8 mouse cellular contexts compared by ENCODE assay signal in genomic region chr10:96332731-96333201, GRCm38 (mm10).
DNase-seq lines count a peak whose midpoint lies in the region; ATAC-seq and TF ChIP-seq lines count a peak whose summit lies in the region.

No protein-coding gene starts in this region.

- H3K4me1 ChIP-seq in hindbrain, embryonic 10.5 days (replicated peaks), result peaks cover 36% of the 10 kb centered on the region
- no peaks in the 10 kb centered on the region for H3K4me1 ChIP-seq in hindbrain, embryonic 13.5 days (replicated peaks)
- no peaks in the 10 kb centered on the region; the same call in 1 of the 2 replicates for H3K4me1 ChIP-seq in hindbrain, postnatal 0 days (ENCODE audit: insufficient read depth, low read length)
- no peaks in the 10 kb centered on the region for H3K4me1 ChIP-seq in liver, embryonic 16.5 days (ENCODE audit: control insufficient read depth, low read depth, low read length)
- H3K4me1 ChIP-seq in stomach, embryonic 15.5 days, result no peaks in the 10 kb centered on the region
- H3K4me1 ChIP-seq in midbrain, embryonic 15.5 days, result peaks cover 7% of the 10 kb centered on the region

- H3K27ac ChIP-seq in hindbrain, embryonic 10.5 days, result peak overlapping the region; percentile 54
- H3K27ac ChIP-seq in hindbrain, embryonic 13.5 days, result no peak overlapping the region
- H3K27ac ChIP-seq in hindbrain, postnatal 0 days, result 0 out of 2 replicates have a peak overlapping the region, but pooled peaks have one; percentile 15
- peak overlapping the region; percentile 61 for H3K27ac ChIP-seq in liver, embryonic 16.5 days (ENCODE audit: low read length)
- peak overlapping the region; percentile 53 for H3K27ac ChIP-seq in stomach, embryonic 15.5 days
- no peak overlapping the region for H3K27ac ChIP-seq in midbrain, embryonic 15.5 days

- H3K27me3 ChIP-seq in hindbrain, embryonic 10.5 days (ENCODE audit: insufficient read depth, poor library complexity, severe bottlenecking), result no peaks in the 10 kb centered on the region
- H3K27me3 ChIP-seq in hindbrain, embryonic 13.5 days, result no peaks in the 10 kb centered on the region
- H3K27me3 ChIP-seq in hindbrain, postnatal 0 days (ENCODE audit: insufficient read depth, low read length), result no peaks in the 10 kb centered on the region
- no peaks in the 10 kb centered on the region for H3K27me3 ChIP-seq in liver, embryonic 16.5 days (ENCODE audit: control insufficient read depth, insufficient read depth, low read depth, low read length)
- H3K27me3 ChIP-seq in stomach, embryonic 15.5 days (replicated peaks), result no peaks in the 10 kb centered on the region
- H3K27me3 ChIP-seq in midbrain, embryonic 15.5 days (replicated peaks), result no peaks in the 10 kb centered on the region

- H3K9ac ChIP-seq in hindbrain, embryonic 13.5 days, result no peak overlapping the region
- H3K9ac ChIP-seq in hindbrain, postnatal 0 days (replicated peaks; ENCODE audit: low read length), result no peak overlapping the region
- H3K9ac ChIP-seq in liver, embryonic 16.5 days (ENCODE audit: low read depth, low read length), result no peak overlapping the region
- H3K9ac ChIP-seq in stomach, embryonic 15.5 days, result no peak overlapping the region
- H3K9ac ChIP-seq in midbrain, embryonic 15.5 days, result no peak overlapping the region

- H3K4me3 ChIP-seq in hindbrain, embryonic 10.5 days, result no peak overlapping the region
- H3K4me3 ChIP-seq in hindbrain, embryonic 13.5 days, result no peak overlapping the region
- H3K4me3 ChIP-seq in hindbrain, postnatal 0 days (ENCODE audit: low read length), result no peak overlapping the region
- H3K4me3 ChIP-seq in liver, embryonic 16.5 days (ENCODE audit: low read depth, low read length), result no peak overlapping the region
- H3K4me3 ChIP-seq in stomach, embryonic 15.5 days (replicated peaks), result no peak overlapping the region
- H3K4me3 ChIP-seq in midbrain, embryonic 15.5 days, result no peak overlapping the region

- no peak for TF ChIP-seq POLR2A in brain, embryonic 14.5 days (IDR thresholded peaks at IDR 0.05; ENCODE audit: borderline replicate concordance, extremely low read depth, insufficient read depth, insufficient read length, poor library complexity, severe bottlenecking)

- DNase-seq in hindbrain, embryonic 10.5 days (ENCODE audit: low spot score), result no peak
- peak; percentile 72 to 75 for DNase-seq in B cell, adult 2 months
- peak; percentile 53 for DNase-seq in brain, embryonic 14.5 days (ENCODE audit: low read depth)
- DNase-seq in hindbrain, postnatal 0 days (ENCODE audit: low spot score), result peak; percentile 44

- 79% methylated on average over 10 of the region's 10 CpGs for WGBS in hindbrain, embryonic 10.5 days
- 58% methylated on average over 10 of the region's 10 CpGs for WGBS in hindbrain, embryonic 13.5 days
- WGBS in hindbrain, postnatal 0 days, result 52% methylated on average over 10 of the region's 10 CpGs
- 56% methylated on average over 10 of the region's 10 CpGs for WGBS in liver, embryonic 16.5 days (ENCODE audit: insufficient replicate concordance)
- WGBS in stomach, embryonic 15.5 days, result 72% methylated on average over 10 of the region's 10 CpGs
- WGBS in midbrain, embryonic 15.5 days, result 70% methylated on average over 10 of the region's 10 CpGs

- no peak for ATAC-seq in hindbrain, embryonic 13.5 days (ENCODE audit: low FRiP score)
- no peak for ATAC-seq in hindbrain, postnatal 0 days
- peak; percentile 66 for ATAC-seq in liver, embryonic 16.5 days (ENCODE audit: low read depth)
- peak; percentile 39; the same call in 1 of the 2 replicates for ATAC-seq in stomach, embryonic 15.5 days (ENCODE audit: insufficient read depth, low FRiP score, low read depth)
- no peak for ATAC-seq in midbrain, embryonic 15.5 days (replicated peaks)

- H3K4me2 ChIP-seq in hindbrain, embryonic 13.5 days, result no peak overlapping the region
- no peak overlapping the region for H3K4me2 ChIP-seq in hindbrain, postnatal 0 days (ENCODE audit: low read depth, low read length)
- H3K4me2 ChIP-seq in liver, embryonic 16.5 days (ENCODE audit: low read depth, low read length), result no peak overlapping the region
- no peak overlapping the region for H3K4me2 ChIP-seq in stomach, embryonic 15.5 days
- H3K4me2 ChIP-seq in midbrain, embryonic 15.5 days, result no peak overlapping the region

- no peaks in the 10 kb centered on the region for H3K36me3 ChIP-seq in hindbrain, embryonic 10.5 days
- H3K36me3 ChIP-seq in hindbrain, embryonic 13.5 days, result no peaks in the 10 kb centered on the region
- H3K36me3 ChIP-seq in hindbrain, postnatal 0 days (ENCODE audit: insufficient read depth, low read length), result no peaks in the 10 kb centered on the region
- no peaks in the 10 kb centered on the region for H3K36me3 ChIP-seq in liver, embryonic 16.5 days (ENCODE audit: control insufficient read depth, insufficient read depth)
- no peaks in the 10 kb centered on the region for H3K36me3 ChIP-seq in stomach, embryonic 15.5 days
- no peaks in the 10 kb centered on the region for H3K36me3 ChIP-seq in midbrain, embryonic 15.5 days (replicated peaks)

- H3K9me3 ChIP-seq in hindbrain, embryonic 10.5 days, result no peaks in the 10 kb centered on the region
- no peaks in the 10 kb centered on the region for H3K9me3 ChIP-seq in hindbrain, embryonic 13.5 days
- no peaks in the 10 kb centered on the region for H3K9me3 ChIP-seq in hindbrain, postnatal 0 days (ENCODE audit: low read length)
- H3K9me3 ChIP-seq in liver, embryonic 16.5 days (replicated peaks; ENCODE audit: control insufficient read depth, low read length), result no peaks in the 10 kb centered on the region
- H3K9me3 ChIP-seq in stomach, embryonic 15.5 days, result no peaks in the 10 kb centered on the region
- no peaks in the 10 kb centered on the region for H3K9me3 ChIP-seq in midbrain, embryonic 15.5 days

- no peak for TF ChIP-seq CTCF in brain, embryonic 14.5 days (IDR thresholded peaks at IDR 0.05; ENCODE audit: borderline replicate concordance, extremely low read depth, insufficient read depth, insufficient read length)
- TF ChIP-seq CTCF in hindbrain, postnatal 0 days (IDR thresholded peaks at IDR 0.05; ENCODE audit: low read depth), result no peak

Comparison
In these comparisons a context has a peak if more than half of its experiments do, and no peak if none do; other contexts are left out.
1. H3K27ac ChIP-seq: peak in hindbrain, embryonic 10.5 days (single experiment), hindbrain, postnatal 0 days (single experiment), liver, embryonic 16.5 days (single experiment) and stomach, embryonic 15.5 days (single experiment); none in hindbrain, embryonic 13.5 days (single experiment) and midbrain, embryonic 15.5 days (single experiment).
2. ATAC-seq: peak in liver, embryonic 16.5 days (single experiment) and stomach, embryonic 15.5 days (single experiment); none in hindbrain, embryonic 13.5 days (single experiment), hindbrain, postnatal 0 days (single experiment) and midbrain, embryonic 15.5 days (single experiment).